In the genomic region with DNA sequence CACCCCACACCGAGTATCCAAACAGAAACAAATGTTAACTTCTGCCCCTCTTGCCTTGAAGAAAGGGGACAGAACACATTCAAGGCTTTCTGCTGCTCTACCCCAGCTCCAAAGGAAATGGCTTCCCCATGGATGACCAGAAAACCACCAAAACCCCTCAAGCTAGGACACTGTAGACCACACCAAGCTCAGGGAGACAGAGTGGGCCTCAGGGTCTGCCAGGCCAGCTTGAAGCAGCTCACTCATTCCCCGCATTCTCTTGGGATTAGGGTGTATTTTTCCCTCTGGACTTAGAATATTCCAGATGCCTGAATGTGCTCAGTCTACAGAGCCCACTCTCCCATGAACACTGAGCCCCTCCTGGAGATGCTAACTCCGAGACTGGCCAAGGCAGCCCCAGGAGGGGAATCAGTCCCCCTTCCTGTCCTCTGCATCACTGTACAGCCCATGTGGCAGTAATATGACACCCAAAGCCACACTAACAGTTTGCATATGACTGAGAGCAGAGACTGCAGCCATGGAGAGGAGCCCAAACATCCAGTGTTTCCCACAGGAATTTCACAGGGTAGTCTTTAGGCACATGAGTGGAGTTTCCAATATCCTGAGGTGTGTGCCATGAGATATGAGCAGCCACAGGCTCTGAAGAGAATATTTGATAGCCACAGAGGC, we compare ENCODE assay signal across 15 mouse cellular contexts.
DNase-seq lines count a peak whose midpoint lies in the region; ATAC-seq and TF ChIP-seq lines count a peak whose summit lies in the region.
"Had no signal": no experiment of that assay in that cellular context is flagged by ENCODE, and none has a peak within 500 bp of the region (broad histone marks: within the 10 kb centered on the region; RNA-seq: fewer than 3 reads in every experiment).

No protein-coding gene starts in this region.

- peak; percentile 53 for DNase-seq in kidney, postnatal 0 days (ENCODE audit: low spot score)
- no peak for DNase-seq in kidney, postnatal 36 days
- DNase-seq in adipocyte (ENCODE audit: low spot score): peak; percentile 12
- DNase-seq in mesoderm, embryonic 11.5 days (ENCODE audit: low read depth, low spot score): peak; percentile 61
- DNase-seq in frontal cortex, adult 2 months (ENCODE audit: extremely low spot score in 1 of 2, low spot score in 1 of 2): no peak
- DNase-seq in cerebellum, postnatal 10 days: no peak
- DNase-seq: adrenal gland, postnatal 14 days; heart, adult 2 months; heart, postnatal 4 days; layer of hippocampus, postnatal 36 days; lung, postnatal 14 days had no signal

- H3K36me3 ChIP-seq in kidney, postnatal 0 days (ENCODE audit: insufficient read depth, low read length): no peaks in the 10 kb centered on the region
- H3K36me3 ChIP-seq: midbrain, embryonic 12.5 days had no signal

- no peak overlapping the region for H3K4me3 ChIP-seq in kidney, postnatal 0 days (replicated peaks; ENCODE audit: low read depth, low read length)
- no peak overlapping the region for H3K4me3 ChIP-seq in embryonic fibroblast, embryonic 13.5 days (ENCODE audit: insufficient read depth, low read length)
- H3K4me3 ChIP-seq: forebrain, embryonic 13.5 days; heart, adult 2 months; midbrain, embryonic 12.5 days had no signal

- no peaks in the 10 kb centered on the region for H3K4me1 ChIP-seq in kidney, postnatal 0 days (replicated peaks; ENCODE audit: insufficient read depth, low read length)
- H3K4me1 ChIP-seq in embryonic fibroblast, embryonic 13.5 days (ENCODE audit: control insufficient read depth, insufficient read depth, low read length): 0 out of 2 replicates have a peak, but pooled peaks cover 3% of the 10 kb centered on the region
- H3K4me1 ChIP-seq: forebrain, embryonic 13.5 days had no signal

- WGBS in kidney, postnatal 0 days: 54% methylated on average over 3 of the region's 3 CpGs

- ATAC-seq in kidney, postnatal 0 days (replicated peaks; ENCODE audit: low FRiP score, low read depth): no peak
- ATAC-seq: forebrain, embryonic 13.5 days; intestine, embryonic 16.5 days had no signal

- H3K27me3 ChIP-seq in kidney, postnatal 0 days (ENCODE audit: insufficient read depth, low read length): no peaks in the 10 kb centered on the region
- H3K27me3 ChIP-seq: forebrain, embryonic 13.5 days had no signal

- TF ChIP-seq POLR2A in embryonic fibroblast, embryonic 13.5 days (IDR thresholded peaks at IDR 0.05; ENCODE audit: low read depth, low read length): no peak

- H3K9ac ChIP-seq in kidney, postnatal 0 days (ENCODE audit: low read depth, low read length): no peak overlapping the region
- H3K9ac ChIP-seq: forebrain, embryonic 13.5 days; midbrain, embryonic 12.5 days had no signal

- TF ChIP-seq CTCF in kidney, postnatal 0 days (IDR thresholded peaks at IDR 0.05; ENCODE audit: low read depth): no peak
- TF ChIP-seq CTCF in embryonic fibroblast, embryonic 13.5 days (IDR thresholded peaks at IDR 0.05; ENCODE audit: borderline replicate concordance, insufficient read depth, low read length): no peak

- H3K27ac ChIP-seq in kidney, postnatal 0 days: no peak overlapping the region
- peak overlapping the region; percentile 16; the same call in 1 of the 2 replicates for H3K27ac ChIP-seq in embryonic fibroblast, embryonic 13.5 days (ENCODE audit: insufficient read depth, low read length)
- H3K27ac ChIP-seq: forebrain, embryonic 13.5 days; heart, adult 2 months; midbrain, embryonic 12.5 days had no signal

- no peaks in the 10 kb centered on the region for H3K9me3 ChIP-seq in kidney, postnatal 0 days (replicated peaks; ENCODE audit: low read length)
- H3K9me3 ChIP-seq: forebrain, embryonic 13.5 days; midbrain, embryonic 12.5 days had no signal

- no peak overlapping the region for H3K4me2 ChIP-seq in kidney, postnatal 0 days (ENCODE audit: low read length)
- H3K4me2 ChIP-seq: forebrain, embryonic 13.5 days; midbrain, embryonic 12.5 days had no signal

Comparison
In these comparisons a context has a peak if more than half of its experiments do, and no peak if none do; other contexts are left out.
1. DNase-seq: peak in kidney, postnatal 0 days (single experiment), adipocyte (single experiment) and mesoderm, embryonic 11.5 days (single experiment); none in kidney, postnatal 36 days (0 of 2), frontal cortex, adult 2 months (0 of 2) and cerebellum, postnatal 10 days (0 of 2).